Mouse (Mus musculus) CH12.LX (cell line): ENCODE measurements around the gene Ddi2.

Source experiments
- CHD2 ChIP-seq: IDR thresholded peaks from 2 replicates; pipeline ENCODE4 v1.6.1; 2011; ENCODE audit warnings: low read length, improper control_type of control experiment
- CTCF ChIP-seq, 2 experiments: IDR thresholded peaks in 1 of 2; conservative IDR thresholded peaks in 1 of 2; 2 replicates each; pipeline ENCODE4 v1.5.1; 2011 to 2012; ENCODE audit warnings: low read depth in 2 of 2, low read length in 2 of 2, improper control_type of control experiment in 1 of 2, inconsistent platforms in 1 of 2, mild to moderate bottlenecking in 1 of 2, moderate library complexity in 1 of 2
- ELF1 ChIP-seq: IDR thresholded peaks from 2 replicates; pipeline ENCODE4 v1.6.1; 2014; ENCODE audit warnings: low read depth, mild to moderate bottlenecking, inconsistent platforms, low read length, improper control_type of control experiment
- HCFC1 ChIP-seq: IDR thresholded peaks from 2 replicates; pipeline ENCODE4 v1.6.1; 2012; ENCODE audit warnings: low read depth, mild to moderate bottlenecking, inconsistent platforms, low read length, improper control_type of control experiment
- MAFK ChIP-seq: IDR thresholded peaks from 2 replicates; pipeline ENCODE4 v1.6.1; 2011; ENCODE audit warnings: low read length, improper control_type of control experiment; ENCODE audit not compliant: insufficient replicate concordance
- NELFE ChIP-seq: IDR thresholded peaks from 2 replicates; pipeline ENCODE4 v1.6.1; 2011; ENCODE audit warnings: low read depth, low read length, improper control_type of control experiment
- USF1 ChIP-seq: IDR thresholded peaks from 2 replicates; pipeline ENCODE4 v1.6.1; 2014; ENCODE audit warnings: low read depth, mild to moderate bottlenecking, inconsistent platforms, low read length, improper control_type of control experiment

DNA sequence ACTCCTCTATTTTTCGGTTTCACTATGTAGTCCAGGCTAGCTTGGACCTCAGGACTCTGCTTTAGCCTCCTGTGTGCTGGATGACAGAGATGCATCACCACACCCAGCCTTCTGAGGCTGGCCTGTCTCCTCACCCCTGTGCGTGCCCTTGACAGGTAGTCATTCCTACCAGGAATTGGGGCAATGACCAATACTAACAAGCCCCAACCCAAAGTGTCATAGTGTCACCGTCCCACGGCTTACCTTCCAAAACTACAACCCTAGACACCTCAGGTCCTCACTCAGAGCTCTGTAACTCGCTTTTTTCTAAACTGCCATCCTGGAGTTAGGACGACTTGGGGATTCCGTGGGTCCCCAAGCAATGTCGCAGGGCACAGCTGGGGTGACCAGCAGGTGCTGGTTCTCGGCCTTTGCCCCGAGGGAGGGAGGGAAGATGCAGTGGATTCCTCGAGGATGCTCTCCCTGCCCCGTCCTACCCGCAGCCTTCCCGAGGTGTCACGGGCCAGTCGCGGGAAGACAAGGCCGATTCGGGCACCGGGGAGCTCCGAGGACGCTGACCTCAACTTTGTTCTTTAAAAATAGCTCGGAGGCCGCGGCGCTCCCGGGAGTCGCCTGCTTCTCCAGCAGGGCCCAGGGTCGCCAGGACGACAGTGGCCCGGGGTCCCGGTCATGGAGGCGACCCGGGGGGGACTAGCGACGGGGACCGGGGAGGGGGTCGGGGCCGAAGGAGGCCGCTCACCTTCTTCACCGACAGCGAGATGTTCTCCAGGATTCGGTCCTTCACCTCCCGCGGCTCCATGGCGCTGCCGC, 59.9 kb downstream of the Ddi2 start:
- TF ChIP-seq CHD2: no peak
- TF ChIP-seq CTCF (conservative IDR thresholded peaks at IDR 0.05 in 1 of 2, IDR thresholded peaks at IDR 0.05 in 1 of 2; ENCODE audit: low read depth in 2 of 2, low read length in 2 of 2): no peak
- TF ChIP-seq NELFE: no peak
- no peak for TF ChIP-seq USF1
- no peak for TF ChIP-seq HCFC1
- no peak for TF ChIP-seq MAFK
- TF ChIP-seq ELF1: no peak
